Mouse (Mus musculus) midbrain, embryonic 13.5 days (tissue): ENCODE measurements around the gene Nol6. TPM values are rescaled to one million over a fixed set of nuclear protein-coding genes. Genes with fewer than 3 reads are reported as not detected.
A peak's percentile ranks its signal among the peaks of the same experiment; 100 is the strongest.

Experiments used
- ATAC-seq: fragments of 200-750 bp; cut with Nextera tagmentation; 2 replicates; pipeline ENCODE4 v1.8.0; 2017; ENCODE audit warnings: mild to moderate bottlenecking, moderate TSS enrichment, moderate library complexity
- H3K27ac ChIP-seq: fragments of 300-500 bp; sonication (generic); 2 replicates; pipeline ENCODE4 v1.5.1; 2015; ENCODE audit warnings: inconsistent platforms, mild to moderate bottlenecking, moderate library complexity
- H3K27me3 ChIP-seq: fragments of 300-500 bp; sonication (generic); 2 replicates; pipeline ENCODE4 v1.6.1; 2015; ENCODE audit warnings: mild to moderate bottlenecking, inconsistent platforms
- H3K36me3 ChIP-seq: fragments of 300-500 bp; sonication (generic); 2 replicates; pipeline ENCODE4 v1.6.1; 2015; ENCODE audit warnings: mild to moderate bottlenecking, inconsistent platforms
- H3K4me1 ChIP-seq: fragments of 300-500 bp; sonication (generic); replicated peaks from 2 replicates; pipeline ENCODE4 v1.6.1; 2015; ENCODE audit warnings: inconsistent platforms
- H3K4me2 ChIP-seq: fragments of 300-500 bp; sonication (generic); replicated peaks from 2 replicates; pipeline ENCODE4 v1.6.1; 2015; ENCODE audit warnings: moderate library complexity, mild to moderate bottlenecking, inconsistent platforms
- H3K4me3 ChIP-seq: fragments of 300-500 bp; sonication (generic); replicated peaks from 2 replicates; pipeline ENCODE4 v1.5.1; 2015; ENCODE audit warnings: mild to moderate bottlenecking, inconsistent platforms
- H3K9ac ChIP-seq: fragments of 300-500 bp; sonication (generic); replicated peaks from 2 replicates; pipeline ENCODE4 v1.6.1; 2015; ENCODE audit warnings: mild to moderate bottlenecking, inconsistent platforms
- H3K9me3 ChIP-seq: fragments of 300-500 bp; sonication (generic); 2 replicates; pipeline ENCODE4 v1.6.1; 2016; ENCODE audit warnings: mild to moderate bottlenecking, inconsistent platforms
- WGBS: fragments of 180-500 bp; shearing (Covaris S2); methylation state at CpG from one replicate; pipeline ENCODE4 v1.1.7; 2015; 5-methylcytosine and 5-hydroxymethylcytosine counted together
- polyA plus RNA-seq: library from polyadenylated mRNA; unstranded; fragments of >200 nt; fragmentation: Nextera tagmentation; extraction: Ambion mirVana; gene quantifications from 2 replicates; pipeline ENCODE4 v1.2.1, GENCODE M21; 2015

The Nol6 gene
- polyA plus RNA-seq = 28.1 and 28.7 TPM in 2 replicates

DNA sequence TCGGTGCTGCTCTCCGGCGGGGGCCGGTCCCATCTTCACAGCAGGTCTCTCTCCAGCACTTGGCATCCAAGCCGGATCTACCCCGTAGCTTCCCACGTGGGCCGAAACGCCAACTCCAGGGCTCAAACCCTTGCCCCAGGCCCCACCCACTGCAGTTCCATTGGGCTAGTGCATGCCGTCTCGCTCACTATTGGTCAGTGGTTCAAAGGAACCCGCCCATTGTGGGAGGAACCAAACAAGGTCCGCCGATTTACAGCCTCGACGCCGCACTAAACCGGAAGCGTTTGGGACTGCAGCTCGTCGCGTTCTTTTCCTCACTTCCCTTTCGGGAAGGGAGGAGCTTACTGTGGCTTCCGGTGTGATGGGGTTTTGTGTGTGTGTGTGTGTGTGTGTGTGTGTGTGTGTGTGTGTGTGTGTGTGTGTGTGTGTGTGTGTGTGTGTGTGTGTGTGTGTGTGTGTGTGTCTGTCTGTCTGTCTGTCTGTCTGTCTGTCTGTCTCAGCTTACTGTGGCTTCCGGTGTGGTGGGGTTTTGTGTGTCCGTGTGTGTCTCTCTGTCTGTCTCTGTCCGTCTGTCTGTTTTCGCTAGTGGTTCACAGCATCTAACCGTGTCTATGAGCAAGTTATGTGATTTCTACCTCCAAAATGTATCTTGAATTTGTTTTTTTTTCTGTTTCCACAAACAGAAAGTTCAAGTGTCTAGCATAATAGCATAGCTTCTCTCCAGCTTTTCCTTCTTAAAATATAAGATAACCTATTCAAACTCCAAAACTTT is at the start of gene Nol6:
Gene Nol6, minus strand, starts transcription at position 276 of the 772 bp plus-strand sequence.
- 0 out of 2 replicates have a peak, but pooled peaks cover 4% of the 10 kb centered on the region for H3K27me3 ChIP-seq
- 0 out of 2 replicates have a peak within 1 kb of the TSS, but pooled peaks have one; percentile 44 for H3K27ac ChIP-seq
- H3K9ac ChIP-seq = peak within 1 kb of the TSS; percentile 74
- H3K36me3 ChIP-seq = peaks cover 36% of the 10 kb centered on the region
- 3% methylated on average over 29 of the region's 29 CpGs for WGBS
- H3K4me1 ChIP-seq = peaks cover 11% of the 10 kb centered on the region
- H3K4me2 ChIP-seq = peak within 1 kb of the TSS; percentile 92
- peak; percentile 100 for ATAC-seq
- no peaks in the 10 kb centered on the region for H3K9me3 ChIP-seq
- peak within 1 kb of the TSS; percentile 73 for H3K4me3 ChIP-seq

DNA sequence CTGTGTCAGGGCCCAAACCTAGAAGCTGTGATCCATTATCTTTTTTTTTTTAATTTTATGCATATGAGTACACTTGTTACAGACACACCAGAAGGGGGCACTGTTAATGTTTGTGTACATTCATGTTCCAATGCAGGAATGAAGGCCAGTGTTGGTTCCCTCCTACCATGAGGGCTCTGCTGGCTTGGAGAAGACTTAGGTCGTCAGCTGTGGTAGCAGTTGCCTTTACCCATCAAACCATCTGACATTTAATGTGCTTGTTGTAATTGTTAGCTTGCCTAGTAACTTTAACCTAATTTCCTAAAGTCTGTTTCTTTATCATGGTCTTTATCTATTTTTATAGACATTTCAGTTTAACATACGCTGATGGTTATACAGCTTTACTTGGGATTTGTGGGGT is 46.7 kb upstream of the Nol6 start:
- Histone ChIP-seq H3K4me2 (no peak overlapping the region), H3K4me3 (no peak overlapping the region), H3K27ac (no peak overlapping the region), H3K36me3 (peaks cover 31% of the 10 kb centered on the region), H3K27me3 (no peaks in the 10 kb centered on the region), H3K4me1 (no peaks in the 10 kb centered on the region), H3K9ac (no peak overlapping the region), H3K9me3 (no peaks in the 10 kb centered on the region)
- ATAC-seq = no peak
- 90% methylated on average over 2 of the region's 2 CpGs for WGBS

DNA sequence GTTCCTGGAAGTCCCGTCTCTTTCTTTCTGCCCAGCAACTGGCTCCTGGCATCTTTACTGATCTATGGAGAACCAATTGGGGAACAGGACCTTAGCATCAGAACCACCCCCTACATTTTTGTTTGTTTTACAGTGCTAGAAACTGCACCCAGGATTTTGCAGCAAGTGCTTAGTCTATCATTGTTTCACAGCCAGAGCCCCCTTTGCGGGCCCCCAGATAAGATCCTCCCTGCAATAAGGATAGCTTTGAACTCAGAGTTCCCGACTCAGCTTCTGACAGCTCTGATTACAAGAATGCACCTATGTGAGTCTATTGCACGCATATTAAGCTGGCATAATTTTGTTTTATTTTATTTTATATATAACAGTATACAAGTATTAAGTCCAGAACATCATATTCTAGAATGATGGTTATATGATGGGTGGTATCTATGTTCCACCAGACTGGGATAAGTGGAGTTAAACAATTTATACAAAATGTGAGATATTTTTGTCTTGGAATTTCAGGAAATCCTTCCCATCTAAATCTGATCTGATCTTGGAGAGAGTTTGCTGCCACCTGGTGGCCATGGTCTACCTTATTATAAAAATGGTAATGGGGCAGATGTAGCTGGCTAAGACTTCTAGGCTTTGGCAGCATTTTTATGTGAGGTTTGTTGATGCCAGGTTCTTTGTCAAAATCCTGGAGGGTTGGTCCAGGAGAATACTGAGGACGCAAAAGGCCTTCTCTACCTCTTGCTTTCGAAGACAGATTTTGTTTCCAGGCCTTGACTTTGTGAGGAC is 41.6 kb upstream of the Nol6 start:
- Histone ChIP-seq H3K4me2 (no peak overlapping the region), H3K9me3 (no peaks in the 10 kb centered on the region), H3K9ac (no peak overlapping the region; the same call in 1 of the 2 replicates), H3K27ac (peak overlapping the region; percentile 79), H3K4me3 (no peak overlapping the region), H3K27me3 (no peaks in the 10 kb centered on the region), H3K4me1 (peaks cover 13% of the 10 kb centered on the region), H3K36me3 (peaks cover 17% of the 10 kb centered on the region)
- WGBS = 76% methylated on average over 6 of the region's 6 CpGs
- ATAC-seq = peak; percentile 17; the same call in 1 of the 2 replicates

DNA sequence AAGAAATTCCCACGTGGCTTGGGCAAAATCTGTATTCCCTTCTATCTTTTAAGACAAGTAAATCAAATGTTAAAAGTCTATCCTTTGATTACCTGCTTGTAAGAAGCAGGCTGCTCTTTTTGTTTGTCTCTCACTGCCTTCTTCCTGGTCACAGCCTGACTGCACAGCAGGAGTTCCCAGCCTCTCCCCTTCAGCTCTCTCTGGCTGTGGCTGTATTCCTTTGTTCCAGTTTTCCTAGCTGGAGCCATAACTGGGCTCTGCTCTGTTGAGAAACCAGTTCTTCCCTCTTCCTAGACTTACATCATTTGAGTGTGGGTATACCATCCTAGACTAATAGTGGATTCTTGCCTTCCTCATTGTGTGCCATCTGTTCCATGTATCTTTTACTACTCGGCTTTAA is 40.7 kb upstream of the Nol6 start:
- H3K4me1 ChIP-seq = peaks cover 13% of the 10 kb centered on the region
- no peak overlapping the region for H3K9ac ChIP-seq
- peaks cover 16% of the 10 kb centered on the region for H3K36me3 ChIP-seq
- H3K4me3 ChIP-seq = no peak overlapping the region
- no peaks in the 10 kb centered on the region for H3K27me3 ChIP-seq
- no peak for ATAC-seq
- 27% methylated on average over 2 of the region's 2 CpGs for WGBS
- peak overlapping the region; percentile 79 for H3K27ac ChIP-seq
- H3K9me3 ChIP-seq = no peaks in the 10 kb centered on the region
- H3K4me2 ChIP-seq = no peak overlapping the region

DNA sequence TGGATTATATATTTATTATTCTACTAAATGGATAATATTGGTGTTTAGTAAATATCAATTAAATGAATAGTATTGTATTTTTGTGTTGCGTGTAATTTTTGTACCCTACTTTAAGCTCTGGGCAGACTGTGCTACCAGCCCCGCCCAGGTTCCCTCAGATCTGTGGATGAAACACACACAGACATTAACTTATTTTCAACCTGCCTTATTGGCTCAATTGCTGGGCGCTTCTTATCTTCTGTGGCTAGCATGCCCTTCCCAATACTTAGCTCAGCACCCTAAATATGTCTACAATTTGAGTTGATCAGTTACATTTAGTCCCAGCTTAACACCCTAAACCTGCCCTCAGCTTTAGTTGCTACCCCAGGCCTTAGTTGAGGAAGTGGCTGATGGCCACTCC is 37.0 kb upstream of the Nol6 start:
- peaks cover 21% of the 10 kb centered on the region for H3K4me1 ChIP-seq
- H3K36me3 ChIP-seq = no peaks in the 10 kb centered on the region
- no peak for ATAC-seq
- no peaks in the 10 kb centered on the region for H3K27me3 ChIP-seq
- H3K9me3 ChIP-seq = no peaks in the 10 kb centered on the region
- H3K9ac ChIP-seq = no peak overlapping the region
- H3K27ac ChIP-seq = no peak overlapping the region
- H3K4me3 ChIP-seq = no peak overlapping the region
- no peak overlapping the region for H3K4me2 ChIP-seq
- WGBS = 97% methylated on average over 3 of the region's 3 CpGs

DNA sequence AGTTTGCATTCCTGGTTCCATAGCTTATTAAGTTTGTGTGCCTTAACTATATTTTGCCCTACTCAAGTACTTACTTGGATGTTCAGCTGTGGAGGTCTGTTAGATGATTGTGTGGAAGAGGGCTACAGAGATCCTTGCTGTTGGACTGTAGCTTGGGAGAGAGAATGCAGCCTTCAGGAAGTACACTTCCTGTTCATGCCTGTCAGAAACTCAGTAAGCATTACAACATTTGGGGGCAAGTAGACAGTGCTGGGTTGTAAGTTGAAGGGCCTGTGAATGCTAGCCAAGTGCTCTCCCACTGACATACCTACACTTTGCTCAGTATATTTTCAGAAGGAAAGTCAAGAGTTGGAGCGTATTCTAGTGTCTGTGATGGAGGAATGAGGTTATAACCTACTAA is 34.0 kb upstream of the Nol6 start:
- no peak overlapping the region for H3K9ac ChIP-seq
- no peak for ATAC-seq
- no peaks in the 10 kb centered on the region for H3K27me3 ChIP-seq
- no peak overlapping the region for H3K4me2 ChIP-seq
- H3K27ac ChIP-seq = no peak overlapping the region
- H3K4me3 ChIP-seq = no peak overlapping the region
- H3K4me1 ChIP-seq = peaks cover 8% of the 10 kb centered on the region
- WGBS = 96% methylated on average over 1 of the region's 1 CpGs
- no peaks in the 10 kb centered on the region for H3K36me3 ChIP-seq
- H3K9me3 ChIP-seq = no peaks in the 10 kb centered on the region

DNA sequence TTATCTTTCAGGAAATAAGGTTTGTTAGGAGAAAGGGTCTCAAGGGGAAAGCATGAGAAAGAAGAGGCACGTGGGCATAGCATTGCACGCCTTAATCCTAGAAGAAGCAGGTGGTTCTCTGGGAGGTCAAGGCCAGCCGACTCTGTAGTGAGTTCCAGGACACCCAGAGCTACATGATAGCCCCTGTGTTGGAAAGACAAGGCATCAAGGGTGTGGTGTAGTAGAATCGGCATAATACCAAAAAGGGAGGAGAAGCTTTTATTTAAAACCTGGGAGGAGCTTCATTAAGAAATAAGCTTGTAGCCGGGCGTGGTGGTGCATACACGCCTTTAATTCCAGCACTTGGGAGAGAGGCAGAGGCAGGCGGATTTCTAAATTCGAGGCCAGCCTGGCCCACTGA is 32.7 kb upstream of the Nol6 start:
- H3K36me3 ChIP-seq = no peaks in the 10 kb centered on the region
- 89% methylated on average over 9 of the region's 9 CpGs for WGBS
- no peak overlapping the region for H3K4me2 ChIP-seq
- H3K9me3 ChIP-seq = no peaks in the 10 kb centered on the region
- no peak overlapping the region for H3K4me3 ChIP-seq
- H3K4me1 ChIP-seq = peaks cover 11% of the 10 kb centered on the region
- no peak for ATAC-seq
- no peaks in the 10 kb centered on the region for H3K27me3 ChIP-seq
- H3K9ac ChIP-seq = no peak overlapping the region
- H3K27ac ChIP-seq = no peak overlapping the region

DNA sequence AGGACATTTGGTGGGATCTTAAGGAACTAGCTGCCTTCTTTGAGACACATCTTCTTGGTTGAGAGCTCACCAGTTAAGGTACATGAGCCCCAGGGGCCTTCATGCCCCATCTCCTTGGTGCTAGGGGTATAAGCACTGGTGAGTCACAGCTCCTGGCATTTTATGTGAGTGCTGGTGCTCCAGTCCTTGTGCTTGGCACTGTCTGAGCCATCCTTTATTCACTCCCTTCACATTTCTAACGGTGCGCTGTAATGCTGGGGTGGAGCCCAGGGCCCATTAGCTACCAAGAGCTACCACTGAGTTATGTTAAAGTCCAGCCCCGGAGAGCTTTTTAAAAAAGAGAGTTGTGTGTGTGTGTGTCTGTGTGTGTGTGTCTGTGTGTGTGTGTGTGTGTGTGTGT is 28.9 kb upstream of the Nol6 start:
- no peak for ATAC-seq
- H3K4me2 ChIP-seq = no peak overlapping the region
- no peaks in the 10 kb centered on the region for H3K27me3 ChIP-seq
- H3K9me3 ChIP-seq = no peaks in the 10 kb centered on the region
- H3K27ac ChIP-seq = no peak overlapping the region
- H3K36me3 ChIP-seq = no peaks in the 10 kb centered on the region
- H3K9ac ChIP-seq = no peak overlapping the region
- H3K4me3 ChIP-seq = no peak overlapping the region
- WGBS = 93% methylated on average over 3 of the region's 3 CpGs
- H3K4me1 ChIP-seq = peaks cover 11% of the 10 kb centered on the region

DNA sequence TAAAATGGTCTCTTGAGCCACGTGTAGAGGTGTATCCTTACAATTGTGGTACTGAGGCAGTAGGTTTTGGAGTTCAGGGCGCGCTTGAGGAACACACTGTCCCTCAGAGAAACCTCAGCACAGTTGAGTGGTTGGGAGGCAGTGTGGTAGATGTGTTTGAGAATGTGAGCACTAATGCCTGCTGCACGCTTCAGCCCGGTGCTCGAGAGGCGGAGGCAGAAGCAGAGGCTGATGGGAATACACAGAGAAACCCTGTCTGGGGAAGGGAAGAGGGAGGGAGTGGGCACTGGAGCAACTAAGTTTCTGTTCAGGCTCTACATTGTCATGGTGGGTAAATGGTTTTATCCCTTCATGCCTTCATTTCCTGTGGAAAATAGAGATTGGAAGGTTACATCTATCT is 26.9 kb upstream of the Nol6 start:
- ATAC-seq = no peak
- Histone ChIP-seq H3K4me3 (no peak overlapping the region), H3K27me3 (no peaks in the 10 kb centered on the region), H3K27ac (no peak overlapping the region), H3K9me3 (no peaks in the 10 kb centered on the region), H3K36me3 (no peaks in the 10 kb centered on the region), H3K9ac (no peak overlapping the region), H3K4me2 (no peak overlapping the region), H3K4me1 (0 out of 2 replicates have a peak, but pooled peaks cover 2% of the 10 kb centered on the region)
- 93% methylated on average over 7 of the region's 7 CpGs for WGBS

DNA sequence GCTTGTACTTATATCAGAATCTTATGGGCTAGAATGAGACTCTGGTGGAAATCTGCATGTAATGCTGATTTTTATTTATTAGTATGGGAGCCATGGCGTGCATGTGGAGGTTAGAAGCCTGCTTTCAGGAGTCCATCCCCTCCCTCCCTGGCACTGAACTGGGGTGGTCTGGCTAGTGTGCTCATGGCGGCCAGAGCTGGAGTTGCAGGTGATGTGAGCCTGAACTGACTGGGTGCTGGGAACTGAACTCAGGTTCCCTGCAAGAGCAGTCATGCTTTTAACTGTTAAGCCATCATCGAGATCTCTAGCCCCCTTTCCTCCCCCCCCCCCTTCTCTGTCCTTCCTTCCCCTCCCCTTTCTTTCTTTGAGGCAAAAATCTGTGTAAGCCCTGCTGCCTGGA is 25.6 kb upstream of the Nol6 start:
- Histone ChIP-seq H3K9me3 (no peaks in the 10 kb centered on the region), H3K4me1 (0 out of 2 replicates have a peak, but pooled peaks cover 2% of the 10 kb centered on the region), H3K27me3 (no peaks in the 10 kb centered on the region), H3K4me3 (no peak overlapping the region), H3K9ac (no peak overlapping the region), H3K36me3 (no peaks in the 10 kb centered on the region), H3K4me2 (no peak overlapping the region), H3K27ac (no peak overlapping the region)
- WGBS = 85% methylated on average over 3 of the region's 3 CpGs
- ATAC-seq = no peak

DNA sequence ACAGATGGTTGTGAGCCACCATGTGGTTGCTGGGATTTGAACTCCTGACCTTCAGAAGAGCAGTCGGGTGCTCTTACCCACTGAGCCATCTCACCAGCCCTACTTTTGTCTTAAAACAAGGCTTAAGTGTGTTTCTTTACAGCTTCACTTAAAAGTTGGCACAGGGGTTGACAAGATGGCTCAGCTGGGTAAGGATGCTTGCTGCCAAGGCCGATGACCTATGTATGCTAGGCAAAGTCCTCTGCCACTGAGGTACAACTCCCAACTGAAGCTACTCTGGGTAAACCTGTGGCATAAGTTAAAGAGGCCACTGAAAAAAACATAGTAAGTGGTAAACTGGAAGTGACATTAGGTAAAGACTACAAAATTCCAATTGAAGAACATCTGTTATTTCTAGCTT is 18.3 kb upstream of the Nol6 start:
- Histone ChIP-seq H3K9ac (no peak overlapping the region), H3K4me1 (peaks cover 21% of the 10 kb centered on the region), H3K4me2 (no peak overlapping the region), H3K9me3 (no peaks in the 10 kb centered on the region), H3K27ac (no peak overlapping the region), H3K4me3 (no peak overlapping the region), H3K36me3 (peaks cover 32% of the 10 kb centered on the region), H3K27me3 (no peaks in the 10 kb centered on the region)
- ATAC-seq = no peak
- 89% methylated on average over 2 of the region's 2 CpGs for WGBS

DNA sequence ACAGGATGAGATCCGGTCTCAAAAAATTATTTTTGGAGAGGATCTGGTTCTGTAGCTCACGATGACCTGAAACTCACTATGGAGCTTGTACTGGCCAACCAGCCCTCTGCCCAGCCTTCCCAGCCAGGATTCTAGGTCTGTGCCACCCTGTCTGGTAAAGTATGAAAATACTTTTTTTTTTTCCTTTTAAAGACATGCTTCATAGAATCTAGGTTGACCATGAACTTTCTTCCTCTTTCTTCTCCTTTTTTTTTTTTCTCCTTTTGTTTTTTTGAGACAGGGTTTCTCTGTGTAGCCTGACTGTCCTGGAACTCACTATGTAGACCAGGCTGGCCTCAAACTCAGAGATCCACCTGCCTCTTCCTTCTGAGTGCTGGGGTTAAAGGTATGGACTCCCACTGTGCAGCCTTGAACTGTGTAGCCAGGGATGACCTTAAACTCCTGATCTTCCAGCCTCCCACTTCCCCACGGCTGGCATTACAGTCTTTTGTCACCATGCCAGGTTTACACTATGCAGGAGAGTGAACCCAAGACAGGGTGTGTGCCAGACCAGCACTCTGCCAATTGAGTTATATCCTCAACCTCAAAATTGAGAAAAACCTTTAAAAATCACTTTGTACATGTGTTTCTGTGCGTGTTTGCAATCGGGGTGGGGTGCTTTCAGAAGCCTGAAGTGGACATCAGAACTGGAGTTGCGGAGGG is 16.1 kb upstream of the Nol6 start:
- 95% methylated on average over 6 of the region's 6 CpGs for WGBS
- Histone ChIP-seq H3K9me3 (no peaks in the 10 kb centered on the region), H3K9ac (no peak overlapping the region), H3K27me3 (no peaks in the 10 kb centered on the region), H3K4me1 (peaks cover 26% of the 10 kb centered on the region), H3K4me2 (no peak overlapping the region), H3K4me3 (no peak overlapping the region), H3K36me3 (peaks cover 32% of the 10 kb centered on the region), H3K27ac (no peak overlapping the region)
- ATAC-seq = no peak
